8 mouse cellular contexts compared by ENCODE assay signal in the genomic region with DNA sequence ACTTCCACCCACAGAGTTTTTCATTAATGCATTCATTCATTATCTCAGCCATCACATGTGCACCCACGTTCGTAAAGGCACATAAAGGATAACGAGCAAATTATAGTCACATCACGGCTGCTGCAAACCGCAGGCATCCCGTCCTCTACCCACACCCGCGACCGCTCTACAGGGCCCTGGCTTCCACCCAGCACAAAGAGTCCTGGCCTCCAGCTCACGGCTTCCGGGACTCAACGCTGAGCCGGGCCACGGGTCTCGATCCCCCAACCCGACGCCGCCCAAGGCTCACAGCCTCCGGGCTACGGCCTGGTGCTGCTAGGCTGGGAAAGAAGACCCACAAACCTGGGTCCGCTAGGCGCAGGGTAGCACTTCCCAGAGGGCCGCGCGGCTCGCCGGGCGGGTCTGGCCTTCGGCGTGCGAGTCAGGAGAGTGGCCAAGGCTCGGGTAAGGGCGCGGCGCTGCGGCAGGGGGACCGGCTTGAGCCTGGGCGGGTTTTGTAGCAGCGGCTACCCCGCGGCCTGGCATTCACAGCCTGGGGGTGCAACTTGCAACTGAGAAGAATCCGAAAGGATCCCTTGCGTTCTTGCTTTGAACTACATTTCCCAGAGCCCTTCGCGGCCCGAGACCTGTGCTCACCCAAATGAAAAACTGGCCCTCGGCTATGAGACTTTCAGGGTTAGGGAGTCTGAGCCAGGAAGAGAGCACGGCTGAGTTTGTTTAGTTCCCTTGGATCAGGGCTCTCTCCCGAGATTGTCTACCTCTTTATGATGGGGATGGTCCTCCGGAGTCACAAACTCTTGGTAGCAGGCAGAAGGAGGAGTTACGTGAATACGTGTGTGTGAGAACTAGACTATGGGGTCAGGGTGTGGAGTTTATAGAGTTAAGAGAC. TPM values are rescaled to one million over a fixed set of nuclear protein-coding genes. Genes with fewer than 3 reads are reported as not detected.
DNase-seq lines count a peak whose midpoint lies in the region; ATAC-seq and TF ChIP-seq lines count a peak whose summit lies in the region.

A gene (minus strand): TSS at position 577 of the 889 bp plus-strand sequence.

- peaks cover 23% of the 10 kb centered on the region for H3K36me3 ChIP-seq in embryonic facial prominence, embryonic 14.5 days (ENCODE audit: control insufficient read depth, insufficient read depth, low read length)
- H3K36me3 ChIP-seq in heart, adult 2 months (ENCODE audit: control insufficient read depth, insufficient read depth, low read length): peaks cover 2% of the 10 kb centered on the region; the same call in 1 of the 2 replicates
- H3K36me3 ChIP-seq in limb, embryonic 13.5 days: peaks cover 25% of the 10 kb centered on the region
- H3K36me3 ChIP-seq in midbrain, embryonic 16.5 days (ENCODE audit: control insufficient read depth, insufficient read depth, low read length): peaks cover 5% of the 10 kb centered on the region; the same call in 1 of the 2 replicates

- WGBS in embryonic facial prominence, embryonic 14.5 days: under 1% methylated on average over 48 of the region's 52 CpGs
- under 1% methylated on average over 52 of the region's 52 CpGs for WGBS in heart, adult 2 months
- WGBS in limb, embryonic 13.5 days: 2% methylated on average over 52 of the region's 52 CpGs
- WGBS in midbrain, embryonic 16.5 days: under 1% methylated on average over 50 of the region's 52 CpGs

- 0 out of 2 replicates have a peak, but pooled peaks cover 3% of the 10 kb centered on the region for H3K4me1 ChIP-seq in embryonic facial prominence, embryonic 14.5 days (ENCODE audit: control insufficient read depth, insufficient read depth, low read length)
- no peaks in the 10 kb centered on the region; the same call in 1 of the 2 replicates for H3K4me1 ChIP-seq in heart, adult 2 months (ENCODE audit: control insufficient read depth, insufficient read depth, low read length)
- H3K4me1 ChIP-seq in limb, embryonic 13.5 days: no peaks in the 10 kb centered on the region
- peaks cover 9% of the 10 kb centered on the region for H3K4me1 ChIP-seq in midbrain, embryonic 16.5 days (ENCODE audit: control insufficient read depth, insufficient read depth, low read length)

- H3K27me3 ChIP-seq in embryonic facial prominence, embryonic 14.5 days (replicated peaks; ENCODE audit: control insufficient read depth, insufficient read depth, low read length): no peaks in the 10 kb centered on the region
- H3K27me3 ChIP-seq in heart, adult 2 months (ENCODE audit: control insufficient read depth, insufficient read depth, low read length): no peaks in the 10 kb centered on the region
- H3K27me3 ChIP-seq in limb, embryonic 13.5 days: no peaks in the 10 kb centered on the region
- H3K27me3 ChIP-seq in midbrain, embryonic 16.5 days (ENCODE audit: control insufficient read depth, insufficient read depth, low read depth, low read length): no peaks in the 10 kb centered on the region

- intact Hi-C loops in heart, adult 2 months (cut with DNase I): loop anchor here (2.0 kb wide), 2 partner anchors 29 to 95 kb away; a partner anchor contains a TSS

- TF ChIP-seq EP300 in heart, adult 2 months (IDR thresholded peaks at IDR 0.05; ENCODE audit: insufficient read depth, low read depth, low read length): no peak

- peak; percentile 29 for TF ChIP-seq CTCF in heart, adult 2 months (IDR thresholded peaks at IDR 0.05)

- H3K27ac ChIP-seq in embryonic facial prominence, embryonic 14.5 days (replicated peaks; ENCODE audit: low read depth, low read length): peak within 1 kb of the TSS; percentile 96
- H3K27ac ChIP-seq in heart, adult 2 months: peak within 1 kb of the TSS; percentile 91
- H3K27ac ChIP-seq in limb, embryonic 13.5 days: peak within 1 kb of the TSS; percentile 95
- H3K27ac ChIP-seq in midbrain, embryonic 16.5 days (ENCODE audit: low read length): peak within 1 kb of the TSS; percentile 96

- DNase-seq in 3T3-L1 (ENCODE audit: low read depth, low spot score): peak; percentile 89
- peak; percentile 35 to 67 for DNase-seq in adrenal gland, postnatal 4 days (ENCODE audit: low spot score in 2 of 2)
- DNase-seq in embryonic facial prominence, embryonic 14.5 days (ENCODE audit: low spot score): peak; percentile 93
- DNase-seq in heart, adult 2 months: peak; percentile 87
- peak; percentile 76 to 80 for DNase-seq in kidney, adult 8-10 months
- peak; percentile 75 to 81 for DNase-seq in spleen, postnatal 10 days (ENCODE audit: low spot score in 2 of 2)

- H3K79me2 ChIP-seq in heart, adult 2 months (replicated peaks; ENCODE audit: control insufficient read depth, insufficient read depth, low read length): no peaks in the 10 kb centered on the region

- peak within 1 kb of the TSS; percentile 73 for H3K4me3 ChIP-seq in embryonic facial prominence, embryonic 14.5 days (ENCODE audit: low read depth, low read length)
- H3K4me3 ChIP-seq in heart, adult 2 months: peak within 1 kb of the TSS; percentile 66
- peak within 1 kb of the TSS; percentile 74 for H3K4me3 ChIP-seq in limb, embryonic 13.5 days
- peak within 1 kb of the TSS; percentile 90 for H3K4me3 ChIP-seq in midbrain, embryonic 16.5 days (ENCODE audit: low read depth, low read length)

- no peaks in the 10 kb centered on the region for H3K9me3 ChIP-seq in embryonic facial prominence, embryonic 14.5 days (ENCODE audit: control insufficient read depth, low read length)
- H3K9me3 ChIP-seq in limb, embryonic 13.5 days: no peaks in the 10 kb centered on the region
- no peaks in the 10 kb centered on the region for H3K9me3 ChIP-seq in midbrain, embryonic 16.5 days (replicated peaks; ENCODE audit: control insufficient read depth, low read length, poor library complexity, severe bottlenecking)

- no peak; the same call in 1 of the 2 replicates for TF ChIP-seq POLR2A in heart, adult 2 months (IDR thresholded peaks at IDR 0.05; ENCODE audit: insufficient read depth, low read depth, low read length)

- peak; percentile 92 for ATAC-seq in embryonic facial prominence, embryonic 14.5 days (ENCODE audit: low read depth)
- ATAC-seq in limb, embryonic 13.5 days (ENCODE audit: low FRiP score, low read depth): peak; percentile 92
- peak; percentile 93 for ATAC-seq in midbrain, embryonic 16.5 days

- H3K4me2 ChIP-seq in embryonic facial prominence, embryonic 14.5 days (ENCODE audit: low read depth, low read length): peak within 1 kb of the TSS; percentile 55
- peak within 1 kb of the TSS; percentile 65 for H3K4me2 ChIP-seq in limb, embryonic 13.5 days (replicated peaks)
- H3K4me2 ChIP-seq in midbrain, embryonic 16.5 days (ENCODE audit: low read length): peak within 1 kb of the TSS; percentile 73

- H3K9ac ChIP-seq in embryonic facial prominence, embryonic 14.5 days (ENCODE audit: low read depth, low read length): peak within 1 kb of the TSS; percentile 95
- H3K9ac ChIP-seq in heart, adult 2 months (ENCODE audit: low read depth, low read length): peak within 1 kb of the TSS; percentile 94
- H3K9ac ChIP-seq in limb, embryonic 13.5 days: peak within 1 kb of the TSS; percentile 94
- H3K9ac ChIP-seq in midbrain, embryonic 16.5 days (ENCODE audit: low read depth, low read length): peak within 1 kb of the TSS; percentile 97

RNA-seq across cellular contexts. Expression of the gene that starts here (rescaled TPM):
- total RNA-seq in adrenal gland, postnatal 4 days (2021): 10 to 100 TPM; 13.3 to 16.0 TPM
- 8.9 and 10.3 TPM in 2 replicates for polyA plus RNA-seq in embryonic facial prominence, embryonic 14.5 days (2014; fragmentation: Nextera tagmentation; extraction: Ambion mirVana)
- total RNA-seq in heart, adult 2 months (2021): 1 to 10 TPM; 6.2 to 6.8 TPM
- polyA plus RNA-seq in heart, adult 2 months (2012; rRNA removed): 2.5 and 5.9 TPM in 2 replicates
- 14.9 and 17.6 TPM in 2 replicates for polyA plus RNA-seq in limb, embryonic 13.5 days (2015; fragmentation: Nextera tagmentation; extraction: Ambion mirVana)
- polyA plus RNA-seq in midbrain, embryonic 16.5 days (2015; fragmentation: Nextera tagmentation; extraction: Ambion mirVana): 24.4 and 26.7 TPM in 2 replicates

Comparison
In these comparisons a context has a peak if more than half of its experiments do, and no peak if none do; other contexts are left out.
1. Peak in every context shown above with its lines: DNase-seq, ATAC-seq, H3K4me3 ChIP-seq and H3K27ac ChIP-seq.